Mouse (Mus musculus): ENCODE measurements around the gene Pacs2.
A peak's percentile ranks its signal among the peaks of the same experiment; 100 is the strongest.

Gene Pacs2

GRCm38 (mm10) chr12:113090053-113090452 is 75.7 kb downstream of the Pacs2 start:
- no peak for DNase-seq

GRCm38 (mm10) chr12:113097040-113097439 is 82.7 kb downstream of the Pacs2 start:
- no peak for DNase-seq

GRCm38 (mm10) chr12:113097749-113098281 is 83.5 kb downstream of the Pacs2 start, which contains the start of gene Mta1:
TSS of gene Mta1 (plus strand) at chr12:113098278.
- peak; percentile 74 for DNase-seq

GRCm38 (mm10) chr12:113098530-113099151 is 84.3 kb downstream of the Pacs2 start:
- peak; percentile 48 for DNase-seq

- DNase-seq = no peak
Measured at GRCm38 (mm10) chr12:113099470-113100237, 85.3 kb downstream of the Pacs2 start.

- DNase-seq = no peak
Measured at GRCm38 (mm10) chr12:113100448-113101076, 86.3 kb downstream of the Pacs2 start.

GRCm38 (mm10) chr12:113101251-113101960 is 87.1 kb downstream of the Pacs2 start:
- DNase-seq = peak; percentile 28

GRCm38 (mm10) chr12:113102461-113102860 is 88.2 kb downstream of the Pacs2 start:
- peak; percentile 81 for DNase-seq

GRCm38 (mm10) chr12:113103846-113104451 is 89.6 kb downstream of the Pacs2 start:
- peak; percentile 43 for DNase-seq

- DNase-seq = no peak
Measured at GRCm38 (mm10) chr12:113106386-113106785, 92.1 kb downstream of the Pacs2 start.

- no peak for DNase-seq
Measured at GRCm38 (mm10) chr12:113107431-113108124, 93.3 kb downstream of the Pacs2 start.

GRCm38 (mm10) chr12:113108528-113109283 is 94.4 kb downstream of the Pacs2 start:
- no peak for DNase-seq

GRCm38 (mm10) chr12:113109801-113110200 is 95.5 kb downstream of the Pacs2 start:
- no peak for DNase-seq

- no peak for DNase-seq
Measured at GRCm38 (mm10) chr12:113114141-113114540, 99.8 kb downstream of the Pacs2 start.

- no peak for DNase-seq
Measured at GRCm38 (mm10) chr12:113114856-113115538, 100.7 kb downstream of the Pacs2 start.

- peak; percentile 73 for DNase-seq
Measured at GRCm38 (mm10) chr12:113119516-113120410, 105.5 kb downstream of the Pacs2 start.

All from thymus, postnatal 14 days (tissue).